Mouse (Mus musculus): ENCODE results near the gene Trpc4ap.
"Not testable (repeated sequence)": the region's sequence is repeated elsewhere in the genome, so short reads cannot be mapped to it uniquely, and the experiment has no call there.

The Trpc4ap gene

DNA sequence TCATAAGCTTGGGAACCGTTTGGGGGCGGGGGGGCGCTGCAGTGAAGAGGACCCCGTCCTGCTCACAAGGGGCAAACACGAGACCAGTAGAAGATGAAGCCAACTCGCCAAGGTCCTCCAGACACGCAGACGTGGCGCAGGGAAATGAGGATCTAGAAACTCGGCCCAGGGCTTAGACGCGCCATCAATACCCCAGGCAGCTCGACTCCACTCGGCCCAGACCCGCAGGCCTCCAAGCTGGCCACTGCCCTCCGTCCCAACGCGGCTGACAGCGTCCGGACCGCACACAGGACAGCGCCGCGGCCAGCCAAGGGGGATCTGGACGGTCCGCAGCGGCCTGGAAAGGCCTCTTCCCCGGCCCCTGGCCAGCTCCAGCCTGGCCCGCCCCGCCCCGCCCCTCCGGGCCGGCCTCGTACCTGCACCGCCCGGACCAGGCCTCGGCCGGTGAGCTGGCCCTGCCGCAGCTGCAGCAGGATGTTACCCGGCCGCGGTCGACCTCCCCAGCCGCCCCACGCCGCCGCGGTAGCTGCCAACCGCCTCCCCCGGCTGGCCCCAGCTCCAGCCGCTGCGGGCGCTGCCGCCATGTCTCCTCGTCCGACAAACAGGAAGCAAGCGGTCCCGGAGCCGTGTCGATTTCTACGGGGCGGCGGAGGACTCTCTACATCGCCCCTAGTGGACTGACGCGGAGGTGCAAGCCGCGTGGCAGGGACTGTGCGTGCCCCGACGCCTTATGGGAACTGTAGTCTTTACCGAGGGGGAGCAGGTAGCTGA is at the start of gene Trpc4ap:
TSS of gene Trpc4ap (minus strand) at position 662 of the 771 bp plus-strand sequence.
- peak; percentile 93 for DNase-seq (ENCODE audit: low read depth, low spot score)

DNA sequence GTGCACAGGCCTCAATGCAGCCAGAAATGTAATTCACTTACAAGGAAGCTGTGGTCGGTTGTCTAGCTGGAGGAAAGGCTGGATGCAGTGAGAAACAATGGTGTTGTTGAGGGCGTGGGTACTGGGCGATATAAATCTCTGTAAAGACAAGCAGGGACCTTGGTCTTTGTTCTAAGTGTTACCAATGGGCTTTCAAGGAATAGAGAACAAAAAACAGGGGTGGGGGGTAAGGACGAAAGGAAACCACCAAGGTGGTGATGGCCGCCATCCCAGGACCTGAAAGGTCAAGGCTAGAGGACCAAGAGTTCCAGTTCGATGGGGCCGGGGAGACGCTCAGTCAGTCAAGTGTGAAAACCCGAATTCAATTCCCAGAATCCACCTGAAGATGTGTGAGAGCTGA is 45.6 kb upstream of the Trpc4ap start:
- no peak for DNase-seq (ENCODE audit: low read depth, low spot score)

DNA sequence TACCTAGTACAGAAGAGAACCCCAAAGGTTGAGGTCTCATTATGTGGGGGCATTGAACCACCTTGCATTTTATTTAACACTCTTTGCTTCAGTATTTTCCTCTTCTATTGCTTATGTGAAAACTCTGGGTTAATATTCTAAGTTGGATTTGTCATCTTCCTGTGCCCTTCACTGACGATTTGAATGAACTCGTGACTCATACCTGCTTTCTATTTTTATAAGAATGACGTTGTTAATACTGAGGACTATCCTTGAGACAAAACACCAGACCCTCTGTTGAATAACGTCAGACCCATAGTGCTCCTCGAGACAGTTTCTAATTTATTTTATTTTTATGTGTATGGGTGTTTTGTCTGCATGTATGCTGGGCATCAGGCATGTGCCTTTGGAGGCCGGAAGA is 44.8 kb upstream of the Trpc4ap start:
- no peak for DNase-seq (ENCODE audit: low read depth, low spot score)

DNA sequence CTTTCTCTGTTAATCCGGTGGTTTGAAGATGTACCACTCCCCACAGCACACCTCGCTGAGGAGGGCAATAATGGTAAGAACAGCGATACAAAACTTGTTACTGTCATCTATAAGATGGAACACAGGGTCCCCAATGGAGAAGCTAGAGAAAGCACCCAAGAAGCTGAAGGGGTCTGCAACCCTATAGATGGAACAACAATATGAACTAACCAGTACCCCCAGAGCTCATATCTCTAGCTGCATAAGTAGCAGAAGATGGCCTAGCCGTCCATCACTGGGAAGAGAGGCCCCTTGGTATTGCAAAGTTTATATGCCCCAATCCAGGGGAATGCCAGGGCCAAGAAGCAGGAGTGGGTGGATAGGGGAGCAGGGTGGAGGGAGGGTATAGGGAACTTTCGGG is 43.6 kb upstream of the Trpc4ap start, which contains the start of gene Gm17581:
TSS of gene Gm17581 (minus strand) at position 101 of the 400 bp plus-strand sequence.
- not testable (repeated sequence) for DNase-seq (ENCODE audit: low read depth, low spot score)

DNA sequence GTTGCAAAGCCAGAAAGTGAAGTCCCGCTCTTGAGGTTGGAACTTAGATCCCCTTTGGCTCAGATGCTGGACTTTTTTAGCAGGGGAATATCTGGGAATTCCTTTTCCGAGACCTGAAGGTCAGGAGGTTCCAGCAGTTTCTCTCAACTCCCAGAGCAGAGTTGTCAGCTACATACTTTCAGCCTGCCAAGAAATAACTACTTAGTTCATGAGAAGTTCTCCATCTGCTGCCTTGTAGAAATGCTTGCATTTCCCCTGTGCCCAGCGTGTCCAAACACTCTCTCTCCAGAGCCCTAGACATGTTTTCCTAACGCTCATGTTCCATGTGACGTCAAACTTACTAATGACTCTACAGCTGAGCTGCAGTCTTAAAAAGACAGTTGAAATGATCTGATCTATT is 42.9 kb upstream of the Trpc4ap start:
- DNase-seq (ENCODE audit: low read depth, low spot score), result no peak

DNA sequence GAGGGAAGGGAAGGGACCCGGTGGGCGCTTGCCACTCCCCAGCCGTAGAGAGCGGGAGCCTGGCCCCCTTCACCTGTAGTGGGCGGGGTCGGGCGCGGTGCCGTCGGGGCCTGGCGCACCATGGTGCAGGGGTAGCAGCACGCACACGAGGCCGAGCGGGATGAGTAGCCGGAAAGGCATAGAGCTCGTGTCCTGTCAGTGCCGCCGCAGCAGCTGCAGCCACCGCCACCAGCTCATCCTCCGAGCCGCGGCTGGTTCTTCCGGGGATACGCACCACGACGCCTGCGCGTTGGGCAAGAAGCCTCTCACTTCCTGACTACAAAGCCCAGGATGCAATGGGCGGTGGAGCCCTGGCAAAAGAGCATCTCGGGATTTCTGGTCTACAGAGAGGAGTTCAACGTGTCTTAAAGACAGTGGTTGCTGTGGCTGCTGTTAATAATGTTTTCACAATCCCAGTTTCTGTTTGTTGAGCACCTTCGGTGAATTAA is 37.0 kb upstream of the Trpc4ap start, which contains the start of gene Edem2:
TSS of gene Edem2 (minus strand) at position 318 of the 488 bp plus-strand sequence.
- peak; percentile 90 for DNase-seq (ENCODE audit: low read depth, low spot score)

DNA sequence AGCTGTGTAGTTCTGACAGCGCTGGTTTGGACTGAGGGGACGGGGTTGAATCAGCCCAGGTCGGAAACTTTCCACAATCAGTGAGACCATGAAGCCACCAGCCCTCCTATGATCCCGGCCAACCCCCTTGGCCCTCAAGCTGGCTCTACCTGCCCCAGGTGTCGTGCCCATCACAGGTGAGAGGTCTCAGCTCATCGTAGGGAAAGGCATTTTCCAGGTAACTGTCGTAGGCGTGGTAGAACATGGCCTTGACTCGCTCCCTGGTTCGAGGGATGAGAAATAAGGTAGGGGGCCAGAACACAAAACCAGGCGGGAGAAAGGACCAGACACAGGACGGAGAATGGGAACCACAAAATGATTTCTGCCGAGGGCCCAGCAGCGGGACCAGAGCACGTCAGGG is 36.6 kb upstream of the Trpc4ap start:
- DNase-seq (ENCODE audit: low read depth, low spot score), result no peak

DNA sequence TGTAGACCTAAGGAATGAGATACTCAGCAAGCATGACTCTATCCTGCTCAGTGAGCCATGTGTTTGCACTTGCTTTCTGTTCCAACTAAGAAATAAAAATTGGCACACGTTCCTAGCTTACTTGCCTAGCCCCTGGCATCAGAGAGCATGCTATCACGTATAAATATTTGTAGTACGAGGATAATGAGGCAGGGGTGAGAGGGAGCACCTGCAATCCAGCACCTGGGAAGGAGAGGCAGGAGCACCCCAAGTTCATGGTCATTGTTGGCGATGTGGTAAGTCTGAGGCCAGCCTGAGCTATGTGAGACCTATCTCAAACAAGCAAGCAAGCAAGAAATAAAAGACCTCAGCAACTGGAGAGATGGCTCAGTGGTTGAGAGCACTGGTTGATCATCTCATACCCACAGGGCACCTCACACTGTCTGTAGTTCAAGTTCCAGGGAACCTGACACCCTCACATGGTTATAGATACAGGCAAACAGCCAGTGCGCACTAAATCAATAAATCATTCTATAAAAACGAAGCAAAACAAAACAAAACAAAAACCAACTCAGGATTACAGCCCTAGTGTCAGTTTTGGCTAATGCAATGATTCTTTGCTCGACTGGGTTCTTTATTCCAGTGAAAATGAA is 35.7 kb upstream of the Trpc4ap start:
- DNase-seq (ENCODE audit: low read depth, low spot score), result no peak

DNA sequence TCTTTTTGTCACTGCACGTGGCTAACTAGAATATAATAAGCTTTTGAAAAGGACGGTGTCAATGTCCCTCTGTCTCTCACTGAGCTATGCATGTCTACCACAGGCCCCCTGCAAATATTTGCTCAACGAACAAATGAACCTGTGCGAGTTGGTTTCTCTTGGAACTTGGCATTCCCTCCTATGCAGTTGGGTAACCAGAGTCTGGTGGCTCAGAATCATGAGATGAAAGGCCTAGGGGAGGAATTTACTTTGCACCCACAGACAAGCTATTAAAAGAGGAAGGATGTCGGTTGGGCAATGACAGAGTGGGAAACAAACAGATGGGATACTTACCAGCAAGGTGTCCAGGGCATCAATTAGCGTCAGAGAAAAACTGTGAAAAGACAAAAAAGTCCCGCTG is 34.1 kb upstream of the Trpc4ap start:
- no peak for DNase-seq (ENCODE audit: low read depth, low spot score)

DNA sequence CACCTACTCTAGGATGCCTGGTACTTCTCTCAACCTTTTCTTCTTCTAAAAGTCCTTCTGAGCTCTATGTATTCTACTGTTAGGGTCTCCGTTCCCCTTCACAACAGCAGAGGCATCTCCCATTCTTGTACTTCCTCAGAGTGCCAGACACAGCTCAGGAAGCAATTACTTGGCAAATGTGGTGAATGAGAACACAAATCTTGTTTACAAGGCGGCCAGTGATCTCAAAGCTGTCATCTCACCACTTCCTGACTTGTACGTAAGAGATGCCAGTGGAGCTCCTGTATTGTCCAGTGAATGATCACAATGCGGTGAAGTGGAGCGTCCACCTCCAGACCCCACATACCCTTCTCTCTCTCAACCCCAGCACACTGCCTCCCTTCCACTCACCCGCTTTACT is 32.3 kb upstream of the Trpc4ap start:
- DNase-seq (ENCODE audit: low read depth, low spot score), result no peak

DNA sequence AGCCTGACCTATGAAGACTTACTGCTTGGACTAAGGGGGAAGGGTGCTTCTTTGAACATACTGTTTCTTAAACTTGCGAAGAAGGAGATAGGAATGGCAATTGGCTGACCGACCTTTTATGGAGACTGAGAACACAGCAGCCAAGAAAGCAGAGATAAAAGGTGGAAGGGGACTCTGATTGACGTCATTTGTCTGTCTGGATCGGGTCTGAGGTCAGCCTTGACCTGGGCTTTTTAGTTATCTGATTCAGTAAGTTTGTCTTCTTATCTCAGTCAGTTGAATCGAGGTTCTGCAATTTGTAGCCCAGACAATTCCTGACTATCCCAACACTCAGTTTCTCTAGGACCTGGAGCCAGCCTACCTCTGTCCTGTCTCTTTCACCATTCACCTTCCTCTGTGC is 31.9 kb upstream of the Trpc4ap start:
- no peak for DNase-seq (ENCODE audit: low read depth, low spot score)

DNA sequence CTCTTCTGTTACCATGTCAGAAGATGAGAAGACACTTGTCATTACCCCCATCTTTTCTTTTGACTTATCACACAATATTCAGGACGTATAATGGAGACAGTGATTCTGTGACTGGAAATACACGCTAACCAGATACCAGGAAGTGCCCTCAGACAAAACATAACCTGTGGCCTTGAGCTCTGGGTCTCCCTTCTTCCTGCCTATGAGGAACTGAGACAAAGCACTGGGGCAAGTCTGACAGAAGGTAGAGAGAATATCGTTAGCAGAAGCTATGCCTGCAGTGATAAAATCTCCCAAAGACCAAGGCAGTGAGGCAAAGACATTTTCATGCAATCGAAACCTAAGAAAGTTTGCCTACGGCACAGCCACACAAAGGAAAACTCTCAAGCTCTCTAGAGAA is 28.4 kb upstream of the Trpc4ap start:
- DNase-seq (ENCODE audit: low read depth, low spot score), result no peak

DNA sequence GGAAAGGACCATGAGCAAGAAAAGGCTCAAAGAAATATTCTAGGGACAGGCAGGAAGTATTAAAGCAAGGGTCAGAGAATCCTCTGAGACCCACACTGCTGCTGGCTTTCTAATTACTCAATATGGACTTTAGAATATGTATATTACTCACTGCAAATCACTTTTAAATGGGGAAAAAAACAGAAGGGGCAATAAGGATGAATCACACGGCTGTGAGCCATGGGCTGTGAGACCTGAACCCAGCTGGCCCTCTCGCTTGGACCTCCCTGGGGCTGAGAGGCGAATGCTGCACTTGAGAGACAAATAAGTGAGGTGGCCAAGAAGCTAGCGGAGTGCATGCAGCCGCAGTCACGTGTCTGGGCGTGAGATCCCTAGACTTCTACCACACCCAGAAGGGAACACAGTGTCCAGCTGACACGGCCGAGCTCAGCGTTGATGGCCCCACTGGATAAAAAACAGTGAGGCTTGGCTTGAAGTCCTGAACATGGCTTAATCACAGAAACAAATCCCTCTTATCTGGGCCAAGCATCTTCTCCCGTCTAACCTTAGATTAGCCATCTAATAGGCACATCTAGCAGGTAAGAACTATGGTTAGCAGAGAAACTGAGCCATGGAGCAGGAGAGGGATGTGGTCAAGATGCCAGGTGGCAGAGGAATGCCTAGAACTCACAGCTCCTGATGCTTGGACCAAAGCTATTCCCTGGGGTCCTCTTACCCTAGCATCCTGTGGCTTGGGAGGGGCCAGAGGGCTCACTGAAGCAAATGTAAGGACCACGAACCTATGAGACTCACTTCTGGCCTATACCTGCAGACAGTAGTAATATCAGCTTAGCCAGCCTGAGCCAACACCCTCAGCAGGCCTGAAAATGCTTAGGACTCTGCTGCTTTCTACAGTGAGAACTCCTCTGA is 25.2 kb upstream of the Trpc4ap start:
- DNase-seq (ENCODE audit: low read depth, low spot score), result no peak

DNA sequence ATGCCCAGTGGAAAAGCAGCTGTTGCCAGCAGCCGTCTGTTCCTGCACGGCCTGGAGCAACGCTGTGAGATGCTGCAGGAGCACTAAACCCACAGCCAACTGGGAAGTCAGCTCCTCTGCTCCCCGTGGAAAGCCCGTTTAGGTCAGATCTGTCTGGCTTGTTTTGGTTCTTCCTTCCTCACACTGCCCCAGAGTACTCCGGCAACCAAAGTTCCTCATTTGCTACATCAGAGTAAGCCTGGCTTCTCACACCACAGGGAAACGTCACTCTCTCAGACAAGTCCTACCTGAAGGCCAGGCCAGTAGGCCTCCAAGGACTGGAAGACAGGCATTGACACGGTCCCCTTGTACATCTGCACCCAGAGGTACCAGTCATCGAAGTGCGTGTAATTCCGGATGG is 18.4 kb upstream of the Trpc4ap start:
- no peak for DNase-seq (ENCODE audit: low read depth, low spot score)

DNA sequence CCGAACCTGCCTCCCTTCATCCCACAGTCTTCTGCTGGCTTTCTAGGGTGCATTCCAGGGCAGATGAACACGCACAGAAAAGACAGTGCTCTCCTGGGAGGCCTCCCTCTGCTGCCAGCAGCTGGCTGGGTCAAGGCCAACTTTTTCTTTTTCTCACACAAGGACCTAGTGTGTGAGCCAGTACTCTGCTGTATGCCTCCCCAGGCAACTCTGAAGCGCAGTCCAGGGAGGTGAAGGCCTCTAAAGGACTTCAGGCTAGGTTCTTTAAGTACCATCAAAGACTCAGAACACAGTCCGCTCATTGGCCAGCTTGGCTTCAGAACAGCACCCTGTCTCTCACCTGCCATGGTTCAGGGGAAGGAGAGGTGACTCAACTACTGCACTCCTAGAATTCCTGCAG is 15.1 kb upstream of the Trpc4ap start:
- DNase-seq (ENCODE audit: low read depth, low spot score), result no peak

DNA sequence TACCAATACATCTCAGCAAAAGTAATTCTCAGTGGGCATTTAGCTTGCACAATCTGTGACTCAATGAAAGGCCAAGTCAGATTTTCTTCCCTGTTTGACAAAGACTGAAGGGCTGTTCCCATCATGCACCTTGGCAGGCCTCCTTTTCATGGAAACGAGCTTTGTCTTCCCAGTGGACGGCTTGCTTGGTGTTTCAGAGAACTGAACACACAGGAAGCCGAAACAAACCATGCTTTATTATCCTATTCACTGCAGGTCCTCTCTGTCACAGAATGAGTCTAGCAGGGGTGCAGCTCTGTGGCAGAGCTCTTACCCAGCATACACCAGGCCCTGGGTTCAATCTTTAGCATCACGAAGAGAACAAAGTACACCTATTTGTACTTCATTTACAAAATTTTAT is 11.4 kb upstream of the Trpc4ap start:
- no peak for DNase-seq (ENCODE audit: low read depth, low spot score)

DNA sequence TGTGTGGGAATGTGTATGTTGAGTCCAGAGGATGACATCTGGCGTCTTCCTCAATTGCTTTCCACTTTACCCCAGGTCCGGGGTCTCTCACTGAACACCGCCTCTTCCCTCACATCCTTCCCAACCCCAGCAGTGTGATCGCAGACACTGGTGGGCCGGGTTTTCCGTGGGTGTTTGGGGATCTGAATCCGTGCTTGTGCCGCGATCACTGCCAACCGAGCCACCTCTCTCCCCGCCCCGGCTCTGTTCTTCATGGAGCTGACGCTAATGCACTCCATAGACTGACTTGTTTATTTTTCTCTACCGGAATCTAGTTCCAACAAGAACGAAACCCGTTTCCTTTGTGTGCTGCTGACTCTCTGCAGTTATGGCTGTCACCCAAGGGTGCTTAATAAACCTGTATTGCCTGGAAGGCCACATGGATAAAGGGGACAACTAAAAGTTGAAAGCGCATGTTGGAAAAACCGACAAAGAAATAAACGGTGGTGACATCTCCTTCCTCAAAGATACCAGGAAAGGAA is 9.3 kb upstream of the Trpc4ap start:
- no peak for DNase-seq (ENCODE audit: low read depth, low spot score)

DNA sequence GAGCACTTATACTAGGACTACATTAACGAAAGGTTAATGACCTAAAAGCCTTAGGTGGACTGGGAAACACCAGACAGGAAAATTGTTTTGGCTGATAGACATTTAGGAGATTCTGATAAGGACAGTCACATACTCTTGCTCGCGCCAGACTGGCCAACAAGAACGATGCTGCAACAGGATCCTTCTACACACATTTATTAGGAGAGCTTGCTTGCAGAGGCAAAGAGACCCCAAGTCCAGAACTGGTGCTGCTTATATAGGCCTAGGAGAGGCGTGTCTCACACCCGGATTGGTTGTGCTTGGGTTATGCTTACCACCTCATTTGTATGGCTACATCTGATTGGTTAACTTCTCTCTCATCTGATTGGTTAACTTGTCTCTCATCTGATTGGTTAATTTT is 6.3 kb upstream of the Trpc4ap start:
- not testable (repeated sequence) for DNase-seq (ENCODE audit: low read depth, low spot score)

DNA sequence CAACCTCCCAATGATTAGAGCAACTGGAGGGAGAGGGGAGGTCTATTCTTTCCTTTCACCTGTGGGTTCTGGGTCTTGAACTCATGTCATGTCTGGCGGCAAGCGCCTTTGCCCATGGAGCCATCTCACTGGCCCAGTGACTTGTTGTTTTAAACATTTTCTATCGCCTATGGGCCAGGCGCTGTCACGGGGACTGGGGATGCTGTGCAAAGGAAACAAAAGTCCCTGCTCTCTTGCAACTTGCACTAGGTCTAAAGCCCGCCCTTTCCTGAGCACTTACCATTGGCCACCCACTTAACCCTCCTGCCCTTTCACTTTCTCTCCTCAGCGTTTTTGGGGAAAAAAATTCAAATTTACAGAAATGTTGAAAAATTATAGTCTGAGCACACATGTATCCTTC is 4.7 kb upstream of the Trpc4ap start:
- DNase-seq (ENCODE audit: low read depth, low spot score), result no peak

DNA sequence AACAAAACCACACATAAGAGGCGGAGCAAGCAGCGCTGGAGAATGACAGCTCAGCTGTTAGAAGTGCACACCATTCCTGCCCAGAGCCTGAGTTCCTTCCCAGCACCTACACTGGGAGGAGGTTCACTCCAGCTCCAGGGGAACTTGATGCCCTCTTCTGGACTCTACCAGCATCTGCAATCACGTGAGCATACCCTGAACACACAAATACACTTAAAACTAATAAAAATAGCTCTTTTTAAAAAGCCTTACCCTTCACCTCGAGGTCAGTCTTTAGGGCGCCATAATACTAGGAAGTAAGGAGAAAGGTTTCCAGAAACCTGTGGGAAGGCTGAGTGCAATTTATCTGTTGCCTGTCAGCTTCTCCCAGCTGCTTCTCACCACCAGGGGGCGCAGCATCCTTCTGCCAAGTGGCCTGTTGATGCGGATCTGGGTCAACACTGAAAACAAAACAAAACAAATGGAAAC is 3.9 kb upstream of the Trpc4ap start:
- DNase-seq (ENCODE audit: low read depth, low spot score), result peak; percentile 68

DNA sequence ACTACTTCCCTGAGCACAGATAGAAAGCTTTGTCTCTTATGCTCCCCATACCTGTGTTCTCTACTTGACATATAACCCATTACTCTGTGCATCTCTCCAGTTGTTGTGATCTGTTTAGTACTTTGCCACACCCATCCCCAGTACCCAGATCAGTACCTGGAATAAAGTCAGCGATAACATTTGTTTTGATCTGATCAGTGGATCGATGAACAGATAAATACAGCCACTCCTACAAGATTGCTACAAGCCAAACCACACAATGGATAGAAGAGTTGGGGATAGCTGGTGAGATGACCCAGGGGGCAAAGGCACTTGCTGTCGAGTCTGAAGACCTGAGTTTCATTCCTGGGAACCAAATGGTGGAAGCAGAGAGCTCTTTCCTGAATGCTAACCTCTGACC is 3.1 kb upstream of the Trpc4ap start:
- no peak for DNase-seq (ENCODE audit: low read depth, low spot score)

DNA sequence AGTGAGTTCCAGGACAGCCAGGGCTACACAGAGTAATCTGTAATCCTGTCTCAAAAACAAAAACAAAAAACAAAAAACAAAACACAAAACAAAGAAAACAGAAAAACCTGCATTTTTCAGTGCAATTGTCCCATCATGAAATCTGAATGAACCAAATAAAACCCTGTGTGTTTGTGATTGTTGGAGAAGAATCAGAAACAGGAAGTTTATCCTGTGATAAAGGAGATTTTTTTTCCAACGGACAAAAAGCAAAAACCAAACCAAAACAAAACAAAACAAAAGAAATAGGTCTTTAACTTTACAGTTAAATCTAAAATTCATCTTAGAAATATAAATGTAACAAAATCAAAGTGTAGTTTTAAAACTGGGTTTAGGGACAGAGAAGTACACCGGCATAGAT is 2.4 kb upstream of the Trpc4ap start:
- no peak for DNase-seq (ENCODE audit: low read depth, low spot score)

All from retina, postnatal 7 days (tissue).